Mouse (Mus musculus) layer of hippocampus, adult 8-10 months (tissue): ENCODE data around the gene Rag1. TPM values are rescaled to one million over a fixed set of nuclear protein-coding genes. Genes with fewer than 3 reads are reported as not detected.

ENCODE experiments used
- DNase-seq, 2 experiments: peaks; one replicate each; pipeline ENCODE4 v3.0.0; 2022; ENCODE audit warnings: low spot score in 2 of 2
- total RNA-seq, 4 experiments: library from RNA; stranded (reverse); gene quantifications; 2 replicates each; pipeline ENCODE4 v1.2.4; 2022

The Rag1 gene
- total RNA-seq, 4 experiments from 2014 or later = 0.18 to 0.29 (median 0.25) TPM

GRCm38 (mm10) chr2:101591356-101591755 is 57.9 kb downstream of the Rag1 start:
- no peak for DNase-seq

Other genes starting within 250 kb of the Rag1 start
- gene Rag2, start 24.8 kb downstream of the Rag1 start, total RNA-seq = not detected
- gene B230118H07Rik, start within 50 bp of the Rag1 start, total RNA-seq = 10 to 100 TPM; 31.8 to 39.8 (median 35.8) TPM
- gene Traf6, start 28.9 kb upstream of the Rag1 start, total RNA-seq = 10 to 100 TPM; 15.4 to 17.1 (median 16.4) TPM
- gene Prr5l, start 233.5 kb upstream of the Rag1 start, total RNA-seq = 10 to 100 TPM; 11.0 to 14.6 (median 13.2) TPM
- 10 to 100 TPM; 34.3 to 44.6 (median 36.6) TPM for gene Commd9, start 236.7 kb upstream of the Rag1 start, total RNA-seq